Mouse (Mus musculus): Measurements from ENCODE around the gene Ccdc3. TPM values are rescaled to one million over a fixed set of nuclear protein-coding genes. Genes with fewer than 3 reads are reported as not detected.
A peak's percentile ranks its signal among the peaks of the same experiment; 100 is the strongest.
"Not testable (repeated sequence)": the region's sequence is repeated elsewhere in the genome, so short reads cannot be mapped to it uniquely, and the experiment has no call there.

The Ccdc3 gene
- polyA plus RNA-seq (2012; rRNA removed): 0.96 and 1.1 TPM in 2 replicates

GRCm38 (mm10) chr2:5137500-5138286, at the start of gene Ccdc3:
Gene Ccdc3 (plus strand): TSS chr2:5137776.
- no peaks in the 10 kb centered on the region for H3K36me3 ChIP-seq (ENCODE audit: control insufficient read depth, insufficient read depth, low read length)
- no peak for DNase-seq (ENCODE audit: low read depth in 1 of 2, low spot score in 2 of 2)
- no peak for TF ChIP-seq CTCF (IDR thresholded peaks at IDR 0.05; ENCODE audit: extremely low read depth, insufficient read depth, insufficient read length, insufficient replicate concordance)
- H3K4me1 ChIP-seq (ENCODE audit: control insufficient read depth, insufficient read depth, insufficient read length): peaks cover 3% of the 10 kb centered on the region; the same call in 1 of the 2 replicates
- peak within 1 kb of the TSS; percentile 17; the same call in 1 of the 2 replicates for H3K4me3 ChIP-seq (ENCODE audit: extremely low read depth, insufficient read depth, insufficient read length)
- WGBS: 3% methylated on average over 78 of the region's 78 CpGs
- peaks cover 7% of the 10 kb centered on the region for H3K27me3 ChIP-seq (ENCODE audit: control insufficient read depth, insufficient read depth, low read length)
- no peak within 1 kb of the TSS for H3K27ac ChIP-seq (ENCODE audit: insufficient read depth, low read length)

- H3K36me3 ChIP-seq (ENCODE audit: control insufficient read depth, insufficient read depth, low read length); H3K27me3 ChIP-seq (ENCODE audit: control insufficient read depth, insufficient read depth, low read length); H3K27ac ChIP-seq (ENCODE audit: insufficient read depth, low read length); DNase-seq (ENCODE audit: low read depth in 1 of 2, low spot score in 2 of 2); H3K4me3 ChIP-seq (ENCODE audit: extremely low read depth, insufficient read depth, insufficient read length); H3K4me1 ChIP-seq (ENCODE audit: control insufficient read depth, insufficient read depth, insufficient read length): not testable (repeated sequence)
- WGBS: 56% methylated on average over 4 of the region's 4 CpGs
Measured at GRCm38 (mm10) chr2:5090385-5090784, 47.2 kb upstream of the Ccdc3 start.

GRCm38 (mm10) chr2:5094876-5095275, 42.7 kb upstream of the Ccdc3 start:
- DNase-seq (ENCODE audit: low read depth in 1 of 2, low spot score in 2 of 2): no peak
- 87% methylated on average over 5 of the region's 5 CpGs for WGBS

GRCm38 (mm10) chr2:5095316-5095715, 42.3 kb upstream of the Ccdc3 start:
- Histone ChIP-seq H3K36me3 (ENCODE audit: control insufficient read depth, insufficient read depth, low read length) (no peaks in the 10 kb centered on the region), H3K4me1 (ENCODE audit: control insufficient read depth, insufficient read depth, insufficient read length) (no peaks in the 10 kb centered on the region), H3K27me3 (ENCODE audit: control insufficient read depth, insufficient read depth, low read length) (0 out of 2 replicates have a peak, but pooled peaks cover 1% of the 10 kb centered on the region), H3K27ac (ENCODE audit: insufficient read depth, low read length) (no peak overlapping the region), H3K4me3 (ENCODE audit: extremely low read depth, insufficient read depth, insufficient read length) (no peak overlapping the region)
- WGBS: 28% methylated on average over 1 of the region's 1 CpGs
- no peak for TF ChIP-seq CTCF (IDR thresholded peaks at IDR 0.05; ENCODE audit: extremely low read depth, insufficient read depth, insufficient read length, insufficient replicate concordance)
- TF ChIP-seq POLR2A (IDR thresholded peaks at IDR 0.05; ENCODE audit: low read depth, low read length): no peak
- DNase-seq (ENCODE audit: low read depth in 1 of 2, low spot score in 2 of 2): no peak

More at GRCm38 (mm10) chr2:5094876-5095275, 42.7 kb upstream of the Ccdc3 start:
- Histone ChIP-seq H3K4me1 (ENCODE audit: control insufficient read depth, insufficient read depth, insufficient read length) (no peaks in the 10 kb centered on the region), H3K36me3 (ENCODE audit: control insufficient read depth, insufficient read depth, low read length) (no peaks in the 10 kb centered on the region), H3K4me3 (ENCODE audit: extremely low read depth, insufficient read depth, insufficient read length) (no peak overlapping the region), H3K27me3 (ENCODE audit: control insufficient read depth, insufficient read depth, low read length) (0 out of 2 replicates have a peak, but pooled peaks cover 1% of the 10 kb centered on the region), H3K27ac (ENCODE audit: insufficient read depth, low read length) (no peak overlapping the region)
- no peak for TF ChIP-seq CTCF (IDR thresholded peaks at IDR 0.05; ENCODE audit: extremely low read depth, insufficient read depth, insufficient read length, insufficient replicate concordance)
- no peak for TF ChIP-seq POLR2A (IDR thresholded peaks at IDR 0.05; ENCODE audit: low read depth, low read length)

- Histone ChIP-seq H3K27ac (ENCODE audit: insufficient read depth, low read length) (no peak overlapping the region), H3K36me3 (ENCODE audit: control insufficient read depth, insufficient read depth, low read length) (no peaks in the 10 kb centered on the region), H3K27me3 (ENCODE audit: control insufficient read depth, insufficient read depth, low read length) (0 out of 2 replicates have a peak, but pooled peaks cover 1% of the 10 kb centered on the region), H3K4me3 (ENCODE audit: extremely low read depth, insufficient read depth, insufficient read length) (peak overlapping the region; percentile 11; the same call in 1 of the 2 replicates), H3K4me1 (ENCODE audit: control insufficient read depth, insufficient read depth, insufficient read length) (no peaks in the 10 kb centered on the region)
- no peak for DNase-seq (ENCODE audit: low read depth in 1 of 2, low spot score in 2 of 2)
- 7% methylated on average over 20 of the region's 20 CpGs for WGBS
- TF ChIP-seq CTCF (IDR thresholded peaks at IDR 0.05; ENCODE audit: extremely low read depth, insufficient read depth, insufficient read length, insufficient replicate concordance) (no peak), POLR2A (IDR thresholded peaks at IDR 0.05; ENCODE audit: low read depth, low read length) (no peak)
Measured at GRCm38 (mm10) chr2:5097786-5098445, 39.7 kb upstream of the Ccdc3 start.

GRCm38 (mm10) chr2:5099176-5099575, 38.4 kb upstream of the Ccdc3 start:
- TF ChIP-seq POLR2A (IDR thresholded peaks at IDR 0.05; ENCODE audit: low read depth, low read length): no peak
- no peak for TF ChIP-seq CTCF (IDR thresholded peaks at IDR 0.05; ENCODE audit: extremely low read depth, insufficient read depth, insufficient read length, insufficient replicate concordance)
- DNase-seq (ENCODE audit: low read depth in 1 of 2, low spot score in 2 of 2): no peak
- 84% methylated on average over 6 of the region's 6 CpGs for WGBS
- Histone ChIP-seq H3K4me3 (ENCODE audit: extremely low read depth, insufficient read depth, insufficient read length) (no peak overlapping the region), H3K4me1 (ENCODE audit: control insufficient read depth, insufficient read depth, insufficient read length) (no peaks in the 10 kb centered on the region), H3K27me3 (ENCODE audit: control insufficient read depth, insufficient read depth, low read length) (0 out of 2 replicates have a peak, but pooled peaks cover 1% of the 10 kb centered on the region), H3K27ac (ENCODE audit: insufficient read depth, low read length) (no peak overlapping the region), H3K36me3 (ENCODE audit: control insufficient read depth, insufficient read depth, low read length) (no peaks in the 10 kb centered on the region)
